Mouse (Mus musculus): ENCODE measurements around the gene Serf2.

DNA sequence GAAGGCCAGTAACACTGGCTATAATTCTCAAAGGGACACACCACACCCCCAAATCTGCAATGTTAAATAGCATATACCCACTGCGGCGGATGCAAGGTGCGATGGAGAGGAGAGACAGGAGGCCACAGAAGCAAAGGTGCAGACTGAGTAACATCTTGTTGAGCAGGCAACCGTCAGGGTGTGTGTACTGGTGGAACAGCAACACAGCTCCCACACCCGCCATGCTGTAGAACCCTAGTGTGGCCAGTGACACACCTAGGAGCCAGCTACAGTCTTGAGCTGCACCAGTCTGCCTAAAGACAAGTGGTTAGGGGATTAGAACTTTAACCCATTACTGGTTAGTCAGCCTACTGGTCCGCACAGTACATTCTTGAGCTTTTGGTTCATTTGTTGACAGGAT lies 4.9 kb downstream of the Serf2 start:
- no peak for TF ChIP-seq HCFC1 (IDR thresholded peaks at IDR 0.05; ENCODE audit: borderline replicate concordance, insufficient read depth, low read length)
- TF ChIP-seq ZNF384 (IDR thresholded peaks at IDR 0.05; ENCODE audit: low read depth, low read length): no peak
- no peak for TF ChIP-seq ZC3H11A (IDR thresholded peaks at IDR 0.05; ENCODE audit: borderline replicate concordance, low read depth, low read length)
- no peak for TF ChIP-seq MAFK (IDR thresholded peaks at IDR 0.05; ENCODE audit: insufficient read depth, low read depth, low read length)
